Mouse (Mus musculus) hindbrain, postnatal 0 days (tissue): Measurements from ENCODE around the gene Dpy19l3. TPM values are rescaled to one million over a fixed set of nuclear protein-coding genes. Genes with fewer than 3 reads are reported as not detected.

Source experiments
- ATAC-seq: fragments of 200-750 bp; cut with Nextera tagmentation; 2 replicates; pipeline ENCODE4 v1.8.0; 2017; ENCODE audit warnings: mild to moderate bottlenecking, moderate TSS enrichment, moderate library complexity
- DNase-seq: peaks from one replicate; pipeline ENCODE4 v3.0.0-alpha.2; 2015; ENCODE audit warnings: low spot score
- H3K27ac ChIP-seq: fragments of 300-500 bp; sonication (generic); 2 replicates; pipeline ENCODE4 v1.5.1; 2014; ENCODE audit warnings: mild to moderate bottlenecking
- H3K27me3 ChIP-seq: fragments of 300-500 bp; sonication (generic); 2 replicates; pipeline ENCODE4 v1.6.1; 2014; ENCODE audit warnings: low read length, mixed read lengths; ENCODE audit not compliant: insufficient read depth
- H3K36me3 ChIP-seq: fragments of 300-500 bp; sonication (generic); 2 replicates; pipeline ENCODE4 v1.6.1; 2014; ENCODE audit warnings: low read length, mixed read lengths; ENCODE audit not compliant: insufficient read depth
- H3K4me1 ChIP-seq: fragments of 300-500 bp; sonication (generic); 2 replicates; pipeline ENCODE4 v1.6.1; 2014; ENCODE audit warnings: antibody characterized with exemption, low read length, mixed read lengths; ENCODE audit not compliant: insufficient read depth
- H3K4me2 ChIP-seq: fragments of 300-500 bp; sonication (generic); 2 replicates; pipeline ENCODE4 v1.6.1; 2014; ENCODE audit warnings: low read depth, mild to moderate bottlenecking, low read length, moderate library complexity, mixed read lengths
- H3K4me3 ChIP-seq: fragments of 300-500 bp; sonication (generic); 2 replicates; pipeline ENCODE4 v1.5.1; 2014; ENCODE audit warnings: low read length
- H3K9ac ChIP-seq: fragments of 300-500 bp; sonication (generic); replicated peaks from 2 replicates; pipeline ENCODE4 v1.6.1; 2014; ENCODE audit warnings: mild to moderate bottlenecking, low read length, moderate library complexity, mixed read lengths
- H3K9me3 ChIP-seq: fragments of 300-500 bp; sonication (generic); 2 replicates; pipeline ENCODE4 v1.6.1; 2016; ENCODE audit warnings: low read length, mixed read lengths
- CTCF ChIP-seq: IDR thresholded peaks from 2 replicates; pipeline ENCODE4 v1.5.1; 2016; ENCODE audit warnings: antibody characterized with exemption, control low read depth, low read depth
- WGBS: fragments of 180-500 bp; shearing (Covaris S2); extraction: QIAGEN DNeasy Blood & Tissue Kit; methylation state at CpG from one replicate; pipeline ENCODE4 v1.1.7; 2014; 5-methylcytosine and 5-hydroxymethylcytosine counted together
- polyA plus RNA-seq: library from polyadenylated mRNA; unstranded; fragments of >200 nt; fragmentation: Nextera tagmentation; extraction: Ambion mirVana; gene quantifications from 2 replicates; pipeline ENCODE4 v1.2.1, GENCODE M21; 2015
- total RNA-seq: library from RNA; depleted of rRNA; stranded (reverse); fragments of >200 nt; gene quantifications from 2 replicates; pipeline ENCODE4 v1.2.3, GENCODE M21; 2014

Gene Dpy19l3
- total and polyA plus RNA-seq, 2 experiments from 2014 or later, result 32.1 to 36.9 TPM

DNA sequence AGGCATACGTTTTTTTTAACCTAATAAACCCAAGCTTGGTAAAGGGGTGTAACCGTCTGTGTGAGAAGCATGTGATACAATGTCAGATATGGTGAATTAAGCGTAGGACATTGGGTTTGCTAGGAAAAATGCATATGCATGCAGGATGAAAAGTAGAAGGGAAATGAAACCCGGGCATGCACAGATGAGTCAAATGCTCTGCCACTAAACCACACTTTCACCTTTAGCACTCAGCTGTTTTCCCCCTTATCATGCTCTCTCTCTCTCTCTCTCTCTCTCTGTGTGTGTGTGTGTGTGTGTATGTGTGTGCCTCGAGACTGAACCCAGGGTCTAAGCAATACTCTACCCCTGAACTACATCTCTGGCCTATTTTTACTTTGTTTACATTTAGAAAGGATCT is 11.9 kb downstream of the Dpy19l3 start:
- no peaks in the 10 kb centered on the region for H3K9me3 ChIP-seq
- H3K27me3 ChIP-seq, result no peaks in the 10 kb centered on the region
- 77% methylated on average over 5 of the region's 5 CpGs for WGBS
- no peak overlapping the region for H3K4me3 ChIP-seq
- no peaks in the 10 kb centered on the region for H3K4me1 ChIP-seq
- no peak for DNase-seq
- H3K36me3 ChIP-seq, result no peaks in the 10 kb centered on the region; the same call in 1 of the 2 replicates
- no peak overlapping the region for H3K27ac ChIP-seq
- TF ChIP-seq CTCF, result no peak
- no peak overlapping the region for H3K9ac ChIP-seq
- H3K4me2 ChIP-seq, result no peak overlapping the region
- ATAC-seq, result no peak

DNA sequence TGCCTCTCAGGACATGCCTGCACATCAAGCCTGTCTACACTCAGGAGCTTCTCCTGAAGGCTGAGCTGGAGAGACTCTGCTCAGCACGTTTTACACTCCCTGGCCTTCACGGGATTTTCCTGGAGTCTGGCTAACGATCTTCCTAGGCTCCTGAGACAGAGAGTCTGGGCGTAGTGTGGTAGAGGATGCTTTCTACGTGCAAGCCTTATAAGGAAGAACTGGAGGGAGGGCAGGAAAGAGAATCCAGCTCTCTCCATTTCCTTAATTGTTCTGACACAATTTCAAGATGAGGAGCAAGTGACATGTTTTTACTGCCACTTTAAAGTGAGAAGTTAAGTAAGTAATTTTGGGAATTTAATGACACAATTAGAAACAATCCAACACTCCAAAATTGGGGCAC is 12.4 kb downstream of the Dpy19l3 start:
- H3K9ac ChIP-seq, result no peak overlapping the region
- no peak overlapping the region for H3K4me3 ChIP-seq
- H3K27ac ChIP-seq, result no peak overlapping the region
- H3K4me2 ChIP-seq, result no peak overlapping the region
- no peak for ATAC-seq
- H3K9me3 ChIP-seq, result no peaks in the 10 kb centered on the region
- no peak for DNase-seq
- 49% methylated on average over 5 of the region's 5 CpGs for WGBS
- H3K27me3 ChIP-seq, result no peaks in the 10 kb centered on the region
- H3K36me3 ChIP-seq, result no peaks in the 10 kb centered on the region; the same call in 1 of the 2 replicates
- no peak for TF ChIP-seq CTCF
- no peaks in the 10 kb centered on the region for H3K4me1 ChIP-seq

DNA sequence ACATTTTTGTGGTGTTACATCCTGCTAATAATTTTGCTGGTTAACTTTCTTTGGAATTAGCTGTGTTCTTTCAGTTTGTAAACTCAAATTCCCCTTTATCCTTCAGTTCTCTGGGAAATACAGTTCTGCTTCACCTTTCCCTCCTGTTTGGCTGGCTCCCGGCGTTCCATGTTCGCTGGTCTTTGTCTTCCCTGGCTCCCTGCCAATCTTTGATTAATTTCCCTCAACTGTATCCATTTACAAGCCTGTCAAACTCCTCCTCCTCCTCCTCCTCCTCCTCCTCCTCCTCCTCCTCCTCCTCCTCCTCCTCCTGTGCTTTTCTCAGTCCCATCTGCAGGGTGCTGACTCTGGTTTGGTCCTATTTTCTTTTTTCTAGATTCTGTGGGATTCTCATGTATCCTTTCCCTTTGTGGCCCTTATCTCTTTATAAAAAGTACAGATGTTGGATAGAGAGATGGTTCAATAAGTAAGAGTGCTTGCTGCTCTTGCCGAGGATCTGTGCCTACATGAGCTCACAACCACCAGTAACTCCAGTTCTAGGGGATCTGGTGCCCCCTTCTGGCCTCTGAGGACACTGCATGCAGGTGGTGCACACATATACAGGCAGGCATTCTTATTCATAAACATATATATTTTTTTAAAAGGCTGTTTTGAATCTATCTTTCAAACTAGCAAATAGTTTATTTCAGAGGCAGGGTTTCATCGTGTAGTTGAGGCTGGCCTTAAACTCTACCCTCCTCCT is 13.6 kb downstream of the Dpy19l3 start:
- WGBS, result 41% methylated on average over 5 of the region's 5 CpGs
- peak; percentile 77 for TF ChIP-seq CTCF
- no peak for ATAC-seq

DNA sequence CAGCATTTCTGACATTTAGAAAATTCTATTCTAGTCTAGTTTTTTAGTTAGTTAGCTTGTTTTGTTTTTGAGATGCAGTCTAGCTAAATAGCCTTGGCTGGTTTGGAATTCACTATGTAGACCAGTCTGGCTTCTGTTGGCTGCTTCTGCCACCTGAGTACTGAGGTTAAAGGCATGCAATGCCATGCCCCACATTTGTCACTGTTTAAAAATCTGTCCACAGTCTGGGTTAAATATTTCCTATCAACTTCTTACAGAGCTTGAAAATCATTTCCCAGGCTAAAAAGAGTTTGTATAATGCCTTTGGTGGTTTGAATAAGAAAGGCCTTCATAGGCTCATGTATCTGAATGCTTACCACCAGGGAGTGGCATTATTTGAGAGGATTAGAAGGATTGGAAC is 15.4 kb downstream of the Dpy19l3 start:
- H3K4me3 ChIP-seq, result no peak overlapping the region
- no peak for TF ChIP-seq CTCF
- DNase-seq (no peak), ATAC-seq (no peak)
- no peak overlapping the region for H3K4me2 ChIP-seq
- H3K9me3 ChIP-seq, result no peaks in the 10 kb centered on the region
- no peaks in the 10 kb centered on the region for H3K27me3 ChIP-seq
- no peaks in the 10 kb centered on the region for H3K4me1 ChIP-seq
- no peaks in the 10 kb centered on the region for H3K36me3 ChIP-seq
- no peak overlapping the region for H3K9ac ChIP-seq
- no peak overlapping the region for H3K27ac ChIP-seq

More for the DNA sequence above, 13.6 kb downstream of the Dpy19l3 start:
- DNase-seq, result peak; percentile 69
- H3K27me3 ChIP-seq, result no peaks in the 10 kb centered on the region
- no peak overlapping the region for H3K9ac ChIP-seq
- H3K4me1 ChIP-seq, result no peaks in the 10 kb centered on the region
- H3K27ac ChIP-seq, result no peak overlapping the region
- no peaks in the 10 kb centered on the region for H3K36me3 ChIP-seq
- H3K4me3 ChIP-seq, result no peak overlapping the region
- no peak overlapping the region for H3K4me2 ChIP-seq
- no peaks in the 10 kb centered on the region for H3K9me3 ChIP-seq

DNA sequence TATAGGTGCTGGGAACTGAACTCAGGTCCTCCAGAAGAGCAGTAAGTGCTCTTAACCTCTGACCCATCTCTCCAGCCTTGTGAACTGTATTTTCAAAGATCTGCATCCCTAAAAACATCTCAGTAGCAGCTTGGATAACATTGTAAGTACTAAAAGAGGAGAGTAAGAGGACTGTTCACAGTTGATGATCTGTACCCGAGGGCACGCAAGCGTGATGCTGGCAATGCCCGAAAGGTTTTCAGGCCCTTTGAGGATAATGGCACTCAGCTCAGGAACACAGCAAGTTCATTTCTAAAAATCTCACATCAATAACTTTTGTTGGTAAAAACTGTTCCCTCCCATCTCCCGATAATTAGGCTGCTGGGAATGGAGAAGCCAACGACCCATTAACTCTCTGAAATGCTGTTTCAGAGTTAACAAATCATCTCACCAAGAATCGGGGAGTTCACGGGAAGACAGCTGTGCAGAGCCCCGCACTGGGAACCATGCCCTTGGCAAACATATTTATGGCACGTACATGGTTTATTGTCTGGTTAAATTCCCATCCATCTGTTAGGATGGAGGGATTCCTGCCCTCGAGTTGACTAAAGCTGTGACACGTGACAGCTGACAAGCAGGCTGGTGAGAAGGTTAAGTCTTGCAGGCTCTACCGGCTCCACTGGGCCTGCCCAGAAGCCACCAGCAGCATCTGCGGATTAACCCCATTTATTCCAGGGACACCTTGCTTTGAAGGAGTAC is 20.8 kb downstream of the Dpy19l3 start:
- peak; percentile 59 for ATAC-seq
- peak overlapping the region; percentile 45; the same call in 1 of the 2 replicates for H3K27ac ChIP-seq

GRCm38 (mm10) chr7:35732585-35733059 is 21.6 kb downstream of the Dpy19l3 start:
- Histone ChIP-seq H3K36me3 (peaks cover 7% of the 10 kb centered on the region; the same call in 1 of the 2 replicates), H3K4me1 (no peaks in the 10 kb centered on the region), H3K4me2 (no peak overlapping the region), H3K27me3 (no peaks in the 10 kb centered on the region), H3K4me3 (no peak overlapping the region), H3K27ac (peak overlapping the region; percentile 45; the same call in 1 of the 2 replicates), H3K9ac (no peak overlapping the region), H3K9me3 (no peaks in the 10 kb centered on the region)
- DNase-seq (peak; percentile 60), ATAC-seq (no peak)
- 43% methylated on average over 10 of the region's 10 CpGs for WGBS
- no peak for TF ChIP-seq CTCF

More for the DNA sequence above, 20.8 kb downstream of the Dpy19l3 start:
- H3K9ac ChIP-seq, result no peak overlapping the region
- DNase-seq, result peak; percentile 71
- H3K27me3 ChIP-seq, result no peaks in the 10 kb centered on the region
- H3K36me3 ChIP-seq, result peaks cover 2% of the 10 kb centered on the region; the same call in 1 of the 2 replicates
- no peak overlapping the region; the same call in 1 of the 2 replicates for H3K4me2 ChIP-seq
- no peaks in the 10 kb centered on the region for H3K9me3 ChIP-seq
- H3K4me1 ChIP-seq, result no peaks in the 10 kb centered on the region
- TF ChIP-seq CTCF, result no peak
- no peak overlapping the region for H3K4me3 ChIP-seq
- WGBS, result 42% methylated on average over 14 of the region's 14 CpGs
